Mouse (Mus musculus) stomach, postnatal 0 days (tissue): ENCODE measurements at regions not wholly inside any gene's neighbourhood (a gene's known extent, or its start where the extent isn't known, plus 50 kb on each side); places are given as distances from the start of the nearest gene placed in this dataset.

ENCODE experiments used
- ATAC-seq: fragments of 200-750 bp; cut with Nextera tagmentation; 2 replicates; pipeline ENCODE4 v1.8.0; 2017; ENCODE audit not compliant: low FRiP score, low TSS enrichment
- DNase-seq: peaks from one replicate; pipeline ENCODE4 v3.0.0-alpha.2; 2016; ENCODE audit warnings: low spot score
- H3K27ac ChIP-seq: fragments of 300-500 bp; sonication (generic); replicated peaks from 2 replicates; pipeline ENCODE4 v1.5.1; 2014; ENCODE audit warnings: mild to moderate bottlenecking, control low read depth
- H3K27me3 ChIP-seq: fragments of 300-500 bp; sonication (generic); 2 replicates; pipeline ENCODE4 v1.6.1; 2014; ENCODE audit warnings: low read length; ENCODE audit not compliant: control insufficient read depth, insufficient read depth
- H3K36me3 ChIP-seq: fragments of 300-500 bp; sonication (generic); 2 replicates; pipeline ENCODE4 v1.6.1; 2014; ENCODE audit warnings: low read length, mixed read lengths; ENCODE audit not compliant: control insufficient read depth, insufficient read depth
- H3K4me1 ChIP-seq: fragments of 300-500 bp; sonication (generic); replicated peaks from 2 replicates; pipeline ENCODE4 v1.6.1; 2014; ENCODE audit warnings: antibody characterized with exemption; ENCODE audit not compliant: control insufficient read depth, insufficient read depth
- H3K4me2 ChIP-seq: fragments of 300-500 bp; sonication (generic); replicated peaks from 2 replicates; pipeline ENCODE4 v1.6.1; 2014; ENCODE audit warnings: low read depth, mild to moderate bottlenecking, control low read depth, moderate library complexity
- H3K4me3 ChIP-seq: fragments of 300-500 bp; sonication (generic); 2 replicates; pipeline ENCODE4 v1.5.1; 2014; ENCODE audit warnings: low read depth, low read length, control low read depth
- H3K9ac ChIP-seq: fragments of 300-500 bp; sonication (generic); 2 replicates; pipeline ENCODE4 v1.6.1; 2014; ENCODE audit warnings: mild to moderate bottlenecking, low read length, control low read depth, mixed read lengths
- H3K9me3 ChIP-seq: fragments of 300-500 bp; sonication (generic); 2 replicates; pipeline ENCODE4 v1.6.1; 2016; ENCODE audit warnings: low read length; ENCODE audit not compliant: control insufficient read depth
- CTCF ChIP-seq: IDR thresholded peaks from 2 replicates; pipeline ENCODE4 v1.5.1; 2016; ENCODE audit warnings: antibody characterized with exemption, low read depth, mild to moderate bottlenecking, moderate library complexity
- EP300 ChIP-seq: optimal IDR thresholded peaks from 2 replicates; pipeline ENCODE3; 2016; ENCODE audit warnings: antibody characterized with exemption
- WGBS: fragments of 180-500 bp; shearing (Covaris S2); extraction: QIAGEN DNeasy Blood & Tissue Kit; methylation state at CpG from one replicate; pipeline ENCODE4 v1.1.7; 2014; 5-methylcytosine and 5-hydroxymethylcytosine counted together

- WGBS = 70% methylated on average over 4 of the region's 4 CpGs
- no peak for ATAC-seq
- no peak overlapping the region for H3K4me3 ChIP-seq
These were observed 352.2 kb upstream of the Fam19a5 start for GRCm38 (mm10) chr15:87191901-87192300.

GRCm38 (mm10) chr15:87196306-87196893 lies 347.7 kb upstream of the Fam19a5 start:
- Histone ChIP-seq H3K4me1 (no peaks in the 10 kb centered on the region), H3K4me3 (no peak overlapping the region), H3K27ac (no peak overlapping the region), H3K27me3 (no peaks in the 10 kb centered on the region), H3K36me3 (no peaks in the 10 kb centered on the region), H3K4me2 (no peak overlapping the region), H3K9ac (no peak overlapping the region), H3K9me3 (no peaks in the 10 kb centered on the region)
- ATAC-seq (no peak), DNase-seq (no peak)
- no peak for TF ChIP-seq EP300
- TF ChIP-seq CTCF = no peak
- 59% methylated on average over 6 of the region's 6 CpGs for WGBS

More at GRCm38 (mm10) chr15:87191901-87192300, 352.2 kb upstream of the Fam19a5 start:
- H3K27me3 ChIP-seq = no peaks in the 10 kb centered on the region
- H3K4me2 ChIP-seq = no peak overlapping the region
- no peaks in the 10 kb centered on the region for H3K9me3 ChIP-seq
- no peaks in the 10 kb centered on the region for H3K4me1 ChIP-seq
- no peaks in the 10 kb centered on the region for H3K36me3 ChIP-seq
- H3K9ac ChIP-seq = no peak overlapping the region
- no peak overlapping the region for H3K27ac ChIP-seq
- TF ChIP-seq EP300 (no peak), CTCF (peak; percentile 37)
- DNase-seq = no peak

- 78% methylated on average over 8 of the region's 8 CpGs for WGBS
These were observed 344.5 kb upstream of the Fam19a5 start for GRCm38 (mm10) chr15:87199641-87200040.

GRCm38 (mm10) chr15:87200282-87201048 lies 343.6 kb upstream of the Fam19a5 start:
- 72% methylated on average over 19 of the region's 19 CpGs for WGBS
- Histone ChIP-seq H3K4me3 (no peak overlapping the region), H3K9ac (no peak overlapping the region), H3K4me2 (no peak overlapping the region), H3K27ac (no peak overlapping the region), H3K9me3 (no peaks in the 10 kb centered on the region), H3K36me3 (no peaks in the 10 kb centered on the region), H3K27me3 (no peaks in the 10 kb centered on the region), H3K4me1 (no peaks in the 10 kb centered on the region)
- TF ChIP-seq CTCF (no peak), EP300 (no peak)
- no peak for DNase-seq
- ATAC-seq = no peak

More at GRCm38 (mm10) chr15:87199641-87200040, 344.5 kb upstream of the Fam19a5 start:
- H3K4me3 ChIP-seq = no peak overlapping the region
- no peaks in the 10 kb centered on the region for H3K36me3 ChIP-seq
- DNase-seq (no peak), ATAC-seq (no peak)
- no peaks in the 10 kb centered on the region for H3K27me3 ChIP-seq
- TF ChIP-seq EP300 = no peak
- no peak for TF ChIP-seq CTCF
- H3K4me1 ChIP-seq = no peaks in the 10 kb centered on the region
- H3K4me2 ChIP-seq = no peak overlapping the region
- no peaks in the 10 kb centered on the region for H3K9me3 ChIP-seq
- H3K9ac ChIP-seq = no peak overlapping the region
- no peak overlapping the region for H3K27ac ChIP-seq

GRCm38 (mm10) chr15:87201055-87201454 lies 343.0 kb upstream of the Fam19a5 start:
- no peak for DNase-seq
- H3K4me3 ChIP-seq = no peak overlapping the region
- no peaks in the 10 kb centered on the region for H3K9me3 ChIP-seq
- no peak overlapping the region for H3K4me2 ChIP-seq
- H3K27me3 ChIP-seq = no peaks in the 10 kb centered on the region
- no peak for ATAC-seq
- WGBS = 70% methylated on average over 7 of the region's 7 CpGs
- no peaks in the 10 kb centered on the region for H3K4me1 ChIP-seq
- H3K36me3 ChIP-seq = no peaks in the 10 kb centered on the region
- H3K9ac ChIP-seq = no peak overlapping the region
- TF ChIP-seq EP300 (no peak), CTCF (no peak)
- H3K27ac ChIP-seq = no peak overlapping the region

GRCm38 (mm10) chr15:87229951-87230350 lies 314.1 kb upstream of the Fam19a5 start:
- TF ChIP-seq EP300 (no peak), CTCF (no peak)
- Histone ChIP-seq H3K4me1 (no peaks in the 10 kb centered on the region), H3K9ac (no peak overlapping the region), H3K27ac (no peak overlapping the region), H3K4me3 (no peak overlapping the region), H3K27me3 (no peaks in the 10 kb centered on the region), H3K9me3 (no peaks in the 10 kb centered on the region), H3K36me3 (no peaks in the 10 kb centered on the region), H3K4me2 (no peak overlapping the region)
- 49% methylated on average over 3 of the region's 3 CpGs for WGBS
- ATAC-seq (no peak), DNase-seq (no peak)
